Mouse (Mus musculus) liver, embryonic 16.5 days (tissue): Measurements from ENCODE around the gene Mlip. TPM values are rescaled to one million over a fixed set of nuclear protein-coding genes. Genes with fewer than 3 reads are reported as not detected.
"Not testable (repeated sequence)": the region's sequence is repeated elsewhere in the genome, so short reads cannot be mapped to it uniquely, and the experiment has no call there.

Source experiments
- ATAC-seq: fragments of 200-750 bp; cut with Nextera tagmentation; 2 replicates; pipeline ENCODE4 v1.8.0; 2017; ENCODE audit warnings: low read depth, mild to moderate bottlenecking, moderate number of reproducible peaks, moderate library complexity
- H3K27ac ChIP-seq: fragments of 300-500 bp; sonication (generic); 2 replicates; pipeline ENCODE4 v1.5.1; 2014; ENCODE audit warnings: mild to moderate bottlenecking, low read length
- H3K27me3 ChIP-seq: fragments of 300-500 bp; sonication (generic); 2 replicates; pipeline ENCODE4 v1.6.1; 2014; ENCODE audit warnings: low read depth, low read length, mixed read lengths; ENCODE audit not compliant: control insufficient read depth, insufficient read depth
- H3K36me3 ChIP-seq: fragments of 300-500 bp; sonication (generic); 2 replicates; pipeline ENCODE4 v1.6.1; 2014; ENCODE audit warnings: mild to moderate bottlenecking; ENCODE audit not compliant: control insufficient read depth, insufficient read depth
- H3K4me1 ChIP-seq: fragments of 300-500 bp; sonication (generic); 2 replicates; pipeline ENCODE4 v1.6.1; 2014; ENCODE audit warnings: low read depth, low read length, mixed read lengths; ENCODE audit not compliant: control insufficient read depth
- H3K4me2 ChIP-seq: fragments of 300-500 bp; sonication (generic); 2 replicates; pipeline ENCODE4 v1.6.1; 2014; ENCODE audit warnings: low read depth, low read length, mixed read lengths
- H3K4me3 ChIP-seq: fragments of 300-500 bp; sonication (generic); 2 replicates; pipeline ENCODE4 v1.5.1; 2014; ENCODE audit warnings: low read depth, mild to moderate bottlenecking, low read length
- H3K9ac ChIP-seq: fragments of 300-500 bp; sonication (generic); 2 replicates; pipeline ENCODE4 v1.6.1; 2014; ENCODE audit warnings: low read depth, low read length
- H3K9me3 ChIP-seq: fragments of 300-500 bp; sonication (generic); replicated peaks from 2 replicates; pipeline ENCODE4 v1.6.1; 2016; ENCODE audit warnings: low read length; ENCODE audit not compliant: control insufficient read depth
- WGBS: fragments of 180-500 bp; shearing (Covaris S2); extraction: QIAGEN DNeasy Blood & Tissue Kit; methylation state at CpG from one replicate; pipeline ENCODE4 v1.1.7; 2014; ENCODE audit not compliant: insufficient replicate concordance; 5-methylcytosine and 5-hydroxymethylcytosine counted together
- polyA plus RNA-seq: library from polyadenylated mRNA; unstranded; fragments of >200 nt; fragmentation: Nextera tagmentation; extraction: Ambion mirVana; gene quantifications from 2 replicates; pipeline ENCODE4 v1.2.1, GENCODE M21; 2015

Gene Mlip
- polyA plus RNA-seq, 1 experiment from 2014 or later: 0.51 TPM

- Histone ChIP-seq H3K27ac (no peak overlapping the region), H3K36me3 (no peaks in the 10 kb centered on the region), H3K9me3 (no peaks in the 10 kb centered on the region), H3K4me2 (no peak overlapping the region), H3K4me3 (no peak overlapping the region), H3K9ac (no peak overlapping the region), H3K4me1 (no peaks in the 10 kb centered on the region), H3K27me3 (no peaks in the 10 kb centered on the region)
- ATAC-seq: no peak
- WGBS: 59% methylated on average over 4 of the region's 4 CpGs
Measured at GRCm38 (mm10) chr9:77383951-77384350, 31.2 kb upstream of the Mlip start.

GRCm38 (mm10) chr9:77382514-77382913 lies 29.7 kb upstream of the Mlip start:
- no peaks in the 10 kb centered on the region for H3K9me3 ChIP-seq
- no peaks in the 10 kb centered on the region for H3K4me1 ChIP-seq
- no peak overlapping the region for H3K27ac ChIP-seq
- H3K9ac ChIP-seq: no peak overlapping the region
- no peaks in the 10 kb centered on the region for H3K27me3 ChIP-seq
- WGBS: 44% methylated on average over 3 of the region's 3 CpGs
- ATAC-seq: no peak
- H3K4me2 ChIP-seq: no peak overlapping the region
- H3K4me3 ChIP-seq: no peak overlapping the region
- no peaks in the 10 kb centered on the region for H3K36me3 ChIP-seq

GRCm38 (mm10) chr9:77381565-77381964 lies 28.8 kb upstream of the Mlip start:
- no peaks in the 10 kb centered on the region for H3K9me3 ChIP-seq
- no peak overlapping the region for H3K4me2 ChIP-seq
- no peak overlapping the region for H3K9ac ChIP-seq
- no peaks in the 10 kb centered on the region for H3K27me3 ChIP-seq
- no peaks in the 10 kb centered on the region for H3K4me1 ChIP-seq
- ATAC-seq: no peak
- no peak overlapping the region for H3K27ac ChIP-seq
- no peak overlapping the region for H3K4me3 ChIP-seq
- WGBS: 12% methylated on average over 5 of the region's 5 CpGs
- H3K36me3 ChIP-seq: no peaks in the 10 kb centered on the region

GRCm38 (mm10) chr9:77379625-77380024 lies 26.9 kb upstream of the Mlip start:
- ATAC-seq: no peak
- Histone ChIP-seq H3K4me3 (no peak overlapping the region), H3K27me3 (no peaks in the 10 kb centered on the region), H3K36me3 (no peaks in the 10 kb centered on the region), H3K9ac (no peak overlapping the region), H3K4me1 (no peaks in the 10 kb centered on the region), H3K9me3 (no peaks in the 10 kb centered on the region), H3K27ac (no peak overlapping the region), H3K4me2 (no peak overlapping the region)
- 23% methylated on average over 5 of the region's 5 CpGs for WGBS

GRCm38 (mm10) chr9:77377696-77378095 lies 24.9 kb upstream of the Mlip start:
- no peaks in the 10 kb centered on the region for H3K36me3 ChIP-seq
- no peak overlapping the region for H3K4me2 ChIP-seq
- H3K9ac ChIP-seq: no peak overlapping the region
- H3K4me3 ChIP-seq: no peak overlapping the region
- H3K27ac ChIP-seq: no peak overlapping the region
- H3K9me3 ChIP-seq: no peaks in the 10 kb centered on the region
- ATAC-seq: no peak
- no peaks in the 10 kb centered on the region for H3K27me3 ChIP-seq
- 56% methylated on average over 10 of the region's 10 CpGs for WGBS
- no peaks in the 10 kb centered on the region for H3K4me1 ChIP-seq

GRCm38 (mm10) chr9:77377082-77377481 lies 24.3 kb upstream of the Mlip start:
- H3K27me3 ChIP-seq: no peaks in the 10 kb centered on the region
- no peak overlapping the region for H3K4me2 ChIP-seq
- no peak overlapping the region for H3K27ac ChIP-seq
- H3K36me3 ChIP-seq: no peaks in the 10 kb centered on the region
- 49% methylated on average over 10 of the region's 10 CpGs for WGBS
- H3K9ac ChIP-seq: no peak overlapping the region
- ATAC-seq: no peak
- no peaks in the 10 kb centered on the region for H3K9me3 ChIP-seq
- no peaks in the 10 kb centered on the region for H3K4me1 ChIP-seq
- no peak overlapping the region for H3K4me3 ChIP-seq

GRCm38 (mm10) chr9:77376561-77376960 lies 23.8 kb upstream of the Mlip start:
- no peak overlapping the region for H3K9ac ChIP-seq
- no peaks in the 10 kb centered on the region for H3K27me3 ChIP-seq
- no peaks in the 10 kb centered on the region for H3K36me3 ChIP-seq
- no peaks in the 10 kb centered on the region for H3K9me3 ChIP-seq
- WGBS: 67% methylated on average over 7 of the region's 7 CpGs
- no peak for ATAC-seq
- H3K4me2 ChIP-seq: no peak overlapping the region
- H3K27ac ChIP-seq: no peak overlapping the region
- H3K4me1 ChIP-seq: no peaks in the 10 kb centered on the region
- no peak overlapping the region for H3K4me3 ChIP-seq

- Histone ChIP-seq H3K27me3 (no peaks in the 10 kb centered on the region), H3K4me2 (no peak overlapping the region), H3K9ac (no peak overlapping the region), H3K36me3 (no peaks in the 10 kb centered on the region), H3K4me1 (no peaks in the 10 kb centered on the region), H3K9me3 (no peaks in the 10 kb centered on the region), H3K4me3 (no peak overlapping the region), H3K27ac (no peak overlapping the region)
- WGBS: 57% methylated on average over 3 of the region's 3 CpGs
- no peak for ATAC-seq
Measured at GRCm38 (mm10) chr9:77370706-77371105, 17.9 kb upstream of the Mlip start.

- H3K4me2 ChIP-seq: no peak overlapping the region
Measured at GRCm38 (mm10) chr9:77369262-77369661, 16.5 kb upstream of the Mlip start.

GRCm38 (mm10) chr9:77364681-77365080 lies 11.9 kb upstream of the Mlip start:
- not testable (repeated sequence) for H3K9me3 ChIP-seq, H3K27ac ChIP-seq, H3K36me3 ChIP-seq, H3K4me2 ChIP-seq, H3K9ac ChIP-seq, ATAC-seq, H3K4me3 ChIP-seq, H3K4me1 ChIP-seq, H3K27me3 ChIP-seq
- WGBS: 57% methylated on average over 9 of the region's 9 CpGs

More at GRCm38 (mm10) chr9:77369262-77369661, 16.5 kb upstream of the Mlip start:
- H3K27me3 ChIP-seq: no peaks in the 10 kb centered on the region
- no peaks in the 10 kb centered on the region for H3K36me3 ChIP-seq
- H3K27ac ChIP-seq: no peak overlapping the region
- H3K4me3 ChIP-seq: no peak overlapping the region
- WGBS: 55% methylated on average over 9 of the region's 9 CpGs
- no peaks in the 10 kb centered on the region for H3K9me3 ChIP-seq
- H3K4me1 ChIP-seq: no peaks in the 10 kb centered on the region
- no peak for ATAC-seq
- no peak overlapping the region for H3K9ac ChIP-seq
